Mouse (Mus musculus): ENCODE data around the gene Proz. TPM values are rescaled to one million over a fixed set of nuclear protein-coding genes. Genes with fewer than 3 reads are reported as not detected.
A peak's percentile ranks its signal among the peaks of the same experiment; 100 is the strongest.

The Proz gene
- polyA plus RNA-seq, 1 experiment from 2014 or later = 37.9 TPM

- Histone ChIP-seq H3K9ac (peak overlapping the region; percentile 48), H3K27me3 (no peaks in the 10 kb centered on the region), H3K9me3 (replicated peaks) (no peaks in the 10 kb centered on the region), H3K27ac (replicated peaks) (peak overlapping the region; percentile 96), H3K4me1 (replicated peaks) (peaks cover 69% of the 10 kb centered on the region), H3K36me3 (replicated peaks) (peaks cover 22% of the 10 kb centered on the region), H3K4me2 (peak overlapping the region; percentile 99), H3K4me3 (replicated peaks) (peak overlapping the region; percentile 96)
- 32% methylated on average over 13 of the region's 13 CpGs for WGBS (ENCODE audit: insufficient replicate concordance)
- ATAC-seq (ENCODE audit: insufficient read depth) = peak; percentile 29
Measured at GRCm38 (mm10) chr8:13107990-13108638, 47.4 kb downstream of the Proz start.

- H3K9ac ChIP-seq = peak overlapping the region; percentile 48
- no peaks in the 10 kb centered on the region for H3K27me3 ChIP-seq
- WGBS (ENCODE audit: insufficient replicate concordance) = 36% methylated on average over 8 of the region's 8 CpGs
- no peaks in the 10 kb centered on the region for H3K9me3 ChIP-seq (replicated peaks)
- H3K27ac ChIP-seq (replicated peaks) = peak overlapping the region; percentile 96
- peaks cover 62% of the 10 kb centered on the region for H3K4me1 ChIP-seq (replicated peaks)
- H3K4me2 ChIP-seq = peak overlapping the region; percentile 99
- ATAC-seq (ENCODE audit: insufficient read depth) = peak; percentile 11; the same call in 1 of the 2 replicates
- peak overlapping the region; percentile 96 for H3K4me3 ChIP-seq (replicated peaks)
- peaks cover 30% of the 10 kb centered on the region for H3K36me3 ChIP-seq (replicated peaks)
Measured at GRCm38 (mm10) chr8:13108967-13109366, 48.3 kb downstream of the Proz start.

GRCm38 (mm10) chr8:13109416-13109960 is 48.8 kb downstream of the Proz start:
- Histone ChIP-seq H3K27ac (replicated peaks) (peak overlapping the region; percentile 96), H3K4me1 (replicated peaks) (peaks cover 58% of the 10 kb centered on the region), H3K27me3 (no peaks in the 10 kb centered on the region), H3K36me3 (replicated peaks) (peaks cover 36% of the 10 kb centered on the region), H3K9me3 (replicated peaks) (no peaks in the 10 kb centered on the region), H3K4me3 (replicated peaks) (peak overlapping the region; percentile 96), H3K9ac (no peak overlapping the region), H3K4me2 (peak overlapping the region; percentile 99)
- ATAC-seq (ENCODE audit: insufficient read depth) = no peak
- 45% methylated on average over 1 of the region's 1 CpGs for WGBS (ENCODE audit: insufficient replicate concordance)

- Histone ChIP-seq H3K4me1 (replicated peaks) (peaks cover 50% of the 10 kb centered on the region), H3K27ac (replicated peaks) (no peak overlapping the region), H3K4me3 (replicated peaks) (no peak overlapping the region), H3K36me3 (replicated peaks) (peaks cover 48% of the 10 kb centered on the region), H3K27me3 (no peaks in the 10 kb centered on the region), H3K9ac (no peak overlapping the region), H3K4me2 (no peak overlapping the region), H3K9me3 (replicated peaks) (no peaks in the 10 kb centered on the region)
- ATAC-seq (ENCODE audit: insufficient read depth) = no peak
- WGBS (ENCODE audit: insufficient replicate concordance) = 87% methylated on average over 11 of the region's 11 CpGs
Measured at GRCm38 (mm10) chr8:13111917-13112316, 51.2 kb downstream of the Proz start.

- Histone ChIP-seq H3K4me2 (no peak overlapping the region), H3K9ac (no peak overlapping the region), H3K4me3 (replicated peaks) (no peak overlapping the region), H3K27ac (replicated peaks) (no peak overlapping the region), H3K4me1 (replicated peaks) (peaks cover 44% of the 10 kb centered on the region), H3K36me3 (replicated peaks) (peaks cover 55% of the 10 kb centered on the region), H3K9me3 (replicated peaks) (no peaks in the 10 kb centered on the region), H3K27me3 (no peaks in the 10 kb centered on the region)
- 72% methylated on average over 4 of the region's 4 CpGs for whole genome bisulfite sequencing (ENCODE audit: insufficient replicate concordance)
- ATAC-seq (ENCODE audit: insufficient read depth) = no peak
Measured at GRCm38 (mm10) chr8:13113232-13113631, 52.5 kb downstream of the Proz start.

- peaks cover 40% of the 10 kb centered on the region for H3K4me1 ChIP-seq (replicated peaks)
- no peak overlapping the region for H3K9ac ChIP-seq
- no peak overlapping the region for H3K4me3 ChIP-seq (replicated peaks)
- H3K36me3 ChIP-seq (replicated peaks) = peaks cover 84% of the 10 kb centered on the region
- no peak overlapping the region for H3K27ac ChIP-seq (replicated peaks)
- 84% methylated on average over 2 of the region's 2 CpGs for WGBS (ENCODE audit: insufficient replicate concordance)
- ATAC-seq (ENCODE audit: insufficient read depth) = no peak
- H3K9me3 ChIP-seq (replicated peaks) = no peaks in the 10 kb centered on the region
- H3K4me2 ChIP-seq = no peak overlapping the region
- no peaks in the 10 kb centered on the region for H3K27me3 ChIP-seq
Measured at GRCm38 (mm10) chr8:13117096-13117495, 56.4 kb downstream of the Proz start.

GRCm38 (mm10) chr8:13118516-13118915 is 57.8 kb downstream of the Proz start:
- WGBS (ENCODE audit: insufficient replicate concordance) = 71% methylated on average over 3 of the region's 3 CpGs
- H3K4me3 ChIP-seq (replicated peaks) = no peak overlapping the region
- H3K4me2 ChIP-seq = no peak overlapping the region
- H3K27ac ChIP-seq (replicated peaks) = no peak overlapping the region
- no peak overlapping the region for H3K9ac ChIP-seq
- peaks cover 83% of the 10 kb centered on the region for H3K36me3 ChIP-seq (replicated peaks)
- peaks cover 52% of the 10 kb centered on the region for H3K4me1 ChIP-seq (replicated peaks)
- no peaks in the 10 kb centered on the region for H3K9me3 ChIP-seq (replicated peaks)
- no peaks in the 10 kb centered on the region for H3K27me3 ChIP-seq
- ATAC-seq (ENCODE audit: insufficient read depth) = no peak

GRCm38 (mm10) chr8:13120882-13121665 is 60.4 kb downstream of the Proz start:
- ATAC-seq (ENCODE audit: insufficient read depth) = peak; percentile 77
- H3K27me3 ChIP-seq = no peaks in the 10 kb centered on the region
- no peaks in the 10 kb centered on the region for H3K9me3 ChIP-seq (replicated peaks)
- H3K4me2 ChIP-seq = peak overlapping the region; percentile 15
- H3K9ac ChIP-seq = peak overlapping the region; percentile 6; the same call in 1 of the 2 replicates
- H3K4me1 ChIP-seq (replicated peaks) = peaks cover 55% of the 10 kb centered on the region
- 30% methylated on average over 7 of the region's 7 CpGs for WGBS (ENCODE audit: insufficient replicate concordance)
- peak overlapping the region; percentile 79 for H3K27ac ChIP-seq (replicated peaks)
- H3K4me3 ChIP-seq (replicated peaks) = no peak overlapping the region
- H3K36me3 ChIP-seq (replicated peaks) = peaks cover 87% of the 10 kb centered on the region

- ATAC-seq (ENCODE audit: insufficient read depth) = peak; percentile 60
- Histone ChIP-seq H3K36me3 (replicated peaks) (peaks cover 96% of the 10 kb centered on the region), H3K9ac (no peak overlapping the region), H3K4me1 (replicated peaks) (peaks cover 50% of the 10 kb centered on the region), H3K4me3 (replicated peaks) (no peak overlapping the region), H3K27me3 (no peaks in the 10 kb centered on the region), H3K4me2 (no peak overlapping the region), H3K27ac (replicated peaks) (peak overlapping the region; percentile 79), H3K9me3 (replicated peaks) (no peaks in the 10 kb centered on the region)
- 19% methylated on average over 7 of the region's 7 CpGs for WGBS (ENCODE audit: insufficient replicate concordance)
Measured at GRCm38 (mm10) chr8:13122887-13123421, 62.2 kb downstream of the Proz start.

- 81% methylated on average over 8 of the region's 8 CpGs for WGBS (ENCODE audit: insufficient replicate concordance)
- Histone ChIP-seq H3K4me2 (no peak overlapping the region), H3K36me3 (replicated peaks) (peaks cover 96% of the 10 kb centered on the region), H3K4me3 (replicated peaks) (no peak overlapping the region), H3K9me3 (replicated peaks) (no peaks in the 10 kb centered on the region), H3K9ac (no peak overlapping the region), H3K4me1 (replicated peaks) (peaks cover 40% of the 10 kb centered on the region), H3K27me3 (no peaks in the 10 kb centered on the region), H3K27ac (replicated peaks) (no peak overlapping the region)
- ATAC-seq (ENCODE audit: insufficient read depth) = no peak
Measured at GRCm38 (mm10) chr8:13124897-13125296, 64.2 kb downstream of the Proz start.
